Mouse (Mus musculus): ENCODE results near the gene Gpa33.

Gpa33 gene

DNA sequence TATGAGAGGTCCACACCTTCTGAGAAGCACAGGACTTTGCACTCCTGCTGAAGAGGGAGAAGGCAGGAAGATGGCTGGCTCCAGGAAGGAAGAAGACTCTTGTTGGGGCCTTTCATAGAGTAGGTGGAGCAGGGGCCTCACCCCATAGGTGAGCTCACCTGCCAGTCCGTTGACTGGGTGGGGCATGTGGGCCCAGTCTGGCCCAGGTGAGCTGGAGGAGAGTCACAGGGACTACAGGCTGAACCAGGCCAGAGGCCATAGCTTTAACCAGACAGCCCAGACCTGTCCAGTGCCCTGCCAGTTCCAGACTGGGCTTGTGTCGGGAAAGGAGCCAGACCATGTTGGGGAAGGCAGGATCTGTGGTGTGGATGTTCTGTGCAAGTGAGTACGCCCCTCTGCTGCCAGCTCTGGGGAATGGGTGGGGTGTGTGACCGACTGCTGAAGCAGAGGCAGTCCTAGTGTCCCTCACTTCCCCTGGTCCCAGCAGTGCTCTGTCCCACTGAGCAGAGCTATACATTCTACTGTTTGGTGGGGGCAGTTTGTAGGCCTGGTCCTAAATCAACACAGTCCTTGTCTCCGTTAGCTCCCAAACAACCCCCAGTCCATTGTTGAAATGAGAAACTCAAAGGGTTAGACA is at the start of gene Gpa33:
Gene Gpa33 (plus strand): TSS at position 15 of the 637 bp plus-strand sequence.
- no peak for DNase-seq (ENCODE audit: low spot score)

DNA sequence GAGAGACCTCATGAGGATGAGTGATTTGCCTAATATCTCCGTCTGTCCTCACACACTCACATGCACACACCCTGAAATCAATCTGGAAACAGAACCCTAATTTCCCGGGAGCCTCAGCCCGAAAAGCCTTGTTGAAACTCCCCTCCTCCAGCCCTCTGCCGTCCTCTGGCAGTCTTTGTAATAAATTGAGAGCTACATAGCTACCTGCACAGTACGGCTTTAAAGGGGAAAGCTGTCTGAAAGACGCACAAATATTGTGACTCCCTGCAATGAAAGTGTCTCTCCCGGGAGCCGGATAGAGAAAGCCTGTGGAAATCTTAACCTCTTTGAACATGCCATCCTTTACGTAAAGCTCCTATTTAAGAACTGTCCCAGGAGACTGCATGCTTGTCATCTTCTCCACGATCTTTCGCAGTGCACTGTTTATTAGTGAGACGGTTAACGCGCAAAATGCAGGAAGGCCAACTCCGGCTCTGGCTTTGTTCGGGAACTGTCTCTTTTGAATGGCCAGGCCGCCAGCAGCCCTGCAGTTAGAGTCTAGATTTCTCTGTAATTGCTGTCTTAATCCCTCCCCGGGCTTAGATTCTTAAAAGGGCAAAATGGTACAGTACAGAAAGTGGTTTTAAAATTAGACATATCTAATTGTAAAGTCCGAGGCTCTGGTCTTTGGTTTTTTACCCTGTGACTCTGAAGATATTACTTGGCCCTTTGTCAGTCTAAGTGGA is 41.4 kb upstream of the Gpa33 start:
- DNase-seq (ENCODE audit: low spot score): no peak

DNA sequence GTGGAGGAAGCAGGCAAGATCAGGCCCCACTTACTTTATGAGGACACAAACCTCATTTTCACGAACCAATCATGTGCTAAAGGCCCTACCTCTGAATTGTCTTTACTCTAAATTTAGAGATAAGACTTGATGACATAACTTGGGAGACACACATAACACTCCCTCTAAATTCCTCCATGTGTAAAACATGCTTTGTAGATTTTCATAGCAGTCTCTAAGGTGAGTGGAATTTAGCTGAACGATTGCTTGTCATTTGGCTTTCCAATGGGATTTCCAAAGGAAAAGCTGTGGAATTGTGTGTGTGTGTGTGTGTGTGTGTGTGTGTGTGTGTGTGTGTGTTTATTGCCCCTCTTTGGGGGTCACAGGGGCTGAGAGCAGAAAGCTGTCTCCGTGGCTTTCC is 40.7 kb upstream of the Gpa33 start:
- DNase-seq (ENCODE audit: low spot score): no peak

DNA sequence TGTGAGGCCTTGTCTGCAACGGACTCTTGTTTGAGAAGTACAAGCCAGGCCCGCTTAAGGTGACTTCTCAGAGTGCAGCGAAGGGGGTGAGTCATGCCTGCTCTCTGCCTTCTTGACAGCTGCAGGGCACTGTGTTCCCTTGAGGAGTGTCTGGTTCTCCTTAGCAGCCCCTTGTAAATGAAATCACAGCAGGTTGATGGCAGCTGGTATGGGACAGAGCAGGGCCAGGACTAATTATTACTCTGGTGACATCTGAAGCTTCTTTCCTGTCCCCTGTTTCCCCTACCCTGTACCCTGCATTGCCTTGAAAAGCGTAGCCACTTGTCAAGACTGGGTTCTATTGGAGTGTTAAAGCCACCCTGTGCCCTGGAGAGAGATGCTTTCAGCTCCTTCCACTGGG is 40.3 kb upstream of the Gpa33 start:
- peak; percentile 60 for DNase-seq (ENCODE audit: low spot score)

DNA sequence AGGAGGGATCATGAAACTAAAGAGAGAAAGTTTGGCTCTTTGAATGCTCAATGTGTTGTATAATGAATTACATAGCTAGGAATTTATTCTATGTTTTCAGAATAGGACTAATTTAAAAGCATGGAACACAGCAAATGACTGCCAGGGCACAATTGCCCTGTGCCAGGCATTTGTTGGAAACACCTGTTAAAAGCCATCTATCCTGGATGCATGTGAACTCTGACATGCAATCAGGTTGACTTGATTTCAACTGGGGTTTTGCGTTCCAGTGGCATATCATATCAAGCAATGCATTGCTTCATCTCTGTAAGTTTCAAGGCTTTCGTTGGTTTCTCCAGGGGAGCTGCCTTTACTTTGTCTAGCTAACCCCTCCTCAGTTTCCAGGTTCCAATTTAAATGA is 39.7 kb upstream of the Gpa33 start:
- DNase-seq (ENCODE audit: low spot score): no peak

DNA sequence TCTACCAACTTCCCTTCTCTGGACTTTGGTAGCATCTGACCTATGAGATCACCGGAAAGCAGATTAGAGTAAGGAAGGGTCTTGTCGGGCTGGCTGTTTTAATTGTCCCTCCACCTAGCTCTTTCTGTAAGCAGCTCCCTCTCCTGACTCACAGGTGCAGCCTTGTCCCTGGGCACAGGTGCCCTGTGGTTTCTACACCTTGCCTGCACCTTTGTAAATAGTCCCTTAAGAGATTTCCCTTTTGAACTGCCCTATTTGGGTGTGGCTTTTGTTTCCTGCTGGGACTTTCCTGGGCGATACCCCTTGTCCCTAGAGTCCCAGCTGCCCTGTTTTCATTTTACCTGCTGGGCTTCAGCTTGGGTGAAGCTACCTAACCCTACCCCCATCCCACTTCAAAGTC is 35.6 kb upstream of the Gpa33 start:
- no peak for DNase-seq (ENCODE audit: low spot score)

DNA sequence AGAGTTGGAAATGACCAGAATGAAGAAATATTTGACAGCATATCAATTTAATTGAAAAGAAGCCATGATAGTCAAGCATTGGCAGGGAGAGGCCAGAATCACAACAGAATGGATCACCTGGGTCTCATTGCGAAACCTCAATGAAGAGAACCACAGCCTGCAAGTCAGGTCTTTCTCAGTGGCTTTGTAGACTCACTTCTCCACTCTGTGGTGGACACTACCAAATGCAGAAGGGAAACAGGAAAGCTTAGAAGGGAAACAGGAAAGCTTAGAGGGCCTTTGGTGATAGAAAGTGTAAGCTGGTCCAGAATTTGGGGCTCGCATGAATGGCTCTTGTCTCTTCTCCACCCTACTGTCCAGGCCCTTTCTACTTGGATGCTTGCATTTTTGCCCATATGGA is 31.9 kb upstream of the Gpa33 start:
- DNase-seq (ENCODE audit: low spot score): no peak

DNA sequence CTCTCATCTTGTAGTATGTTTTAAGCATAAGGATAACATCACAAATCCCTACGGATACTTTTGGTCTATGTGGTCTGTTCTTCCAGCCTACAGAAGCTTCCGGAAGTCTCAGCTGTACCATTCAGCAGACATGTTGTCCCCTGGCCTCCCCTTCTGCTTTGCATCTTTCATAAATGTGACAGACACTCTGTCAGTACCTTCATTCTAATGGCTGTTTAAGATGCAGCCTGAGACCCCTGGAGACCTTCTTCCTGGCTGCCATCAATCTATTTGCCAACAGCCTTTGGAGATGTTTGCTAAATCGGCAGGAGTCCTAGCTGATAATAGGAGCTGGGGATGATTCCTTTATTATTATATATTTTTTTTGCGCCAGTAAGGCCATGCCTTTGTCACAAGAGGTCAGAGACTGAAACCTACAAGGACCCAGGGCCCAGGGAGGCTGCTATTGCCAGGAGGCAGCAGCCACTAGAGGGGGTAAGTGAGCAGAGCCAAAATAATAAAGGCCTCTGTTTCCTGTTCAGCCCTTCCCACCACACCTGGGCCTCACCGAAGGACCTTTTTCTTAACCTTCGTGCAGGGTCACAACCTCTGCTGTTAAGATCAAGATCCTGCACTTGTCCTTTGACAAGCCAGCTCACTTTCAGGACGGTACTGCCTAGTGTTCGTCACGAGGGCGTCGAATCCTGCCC is 27.0 kb upstream of the Gpa33 start:
- peak; percentile 67 for DNase-seq (ENCODE audit: low spot score)

DNA sequence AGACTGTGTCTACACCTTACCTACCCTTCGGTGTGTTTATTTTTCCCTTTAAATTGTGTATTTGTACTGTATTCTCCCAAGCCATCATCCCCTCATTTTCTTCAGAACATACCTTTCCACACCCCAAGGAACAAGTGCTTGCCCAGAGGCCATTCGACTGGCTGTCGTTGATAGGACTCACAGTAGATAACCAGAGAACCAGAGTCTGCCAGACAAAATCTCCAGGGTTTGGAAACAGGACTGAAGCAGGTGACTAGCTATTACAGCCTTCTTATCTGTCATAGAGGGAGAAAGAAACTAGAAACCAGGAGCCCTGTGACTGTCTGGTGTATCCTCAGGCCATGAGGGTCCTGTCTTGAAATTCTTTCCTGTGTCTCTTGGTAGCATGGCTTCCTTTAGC is 25.2 kb upstream of the Gpa33 start:
- DNase-seq (ENCODE audit: low spot score): no peak

DNA sequence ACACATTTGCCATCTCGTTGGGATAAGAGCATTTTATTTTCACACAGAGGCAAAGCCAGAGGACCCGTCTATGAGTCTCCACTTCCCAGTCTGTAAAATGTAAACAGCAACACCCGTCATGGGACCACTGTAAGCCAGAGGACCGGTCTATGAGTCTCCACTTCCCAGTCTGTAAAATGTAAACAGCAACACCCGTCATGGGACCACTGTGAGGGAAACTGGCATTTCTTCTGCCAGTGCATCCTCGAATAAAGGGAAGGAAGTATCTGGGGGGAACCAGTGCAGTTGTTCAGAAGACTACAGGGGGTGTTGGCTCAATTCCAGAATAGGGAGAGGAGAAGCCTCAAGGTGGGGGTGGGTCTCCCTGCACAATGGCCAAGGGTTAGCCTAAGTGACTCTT is 24.6 kb upstream of the Gpa33 start:
- no peak for DNase-seq (ENCODE audit: low spot score)

DNA sequence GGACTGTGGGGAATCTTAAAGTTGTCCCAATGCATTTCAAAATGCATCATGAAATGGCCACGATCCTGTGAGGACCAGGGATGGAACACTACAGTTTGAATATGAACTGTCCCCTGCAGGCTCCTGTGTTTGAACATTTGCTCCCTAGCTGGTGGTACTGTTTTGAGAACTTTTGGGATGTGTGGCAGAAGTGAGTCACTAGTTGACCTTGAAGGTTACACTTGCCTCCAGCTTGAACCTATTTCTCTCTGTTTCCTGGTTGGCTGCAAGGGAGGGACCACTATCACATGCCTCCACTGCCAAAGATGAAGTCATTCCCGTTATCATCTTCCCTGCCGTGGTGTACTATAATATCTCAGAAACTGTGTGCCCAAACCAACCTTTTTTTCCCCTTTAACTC is 15.1 kb upstream of the Gpa33 start:
- no peak for DNase-seq (ENCODE audit: low spot score)

DNA sequence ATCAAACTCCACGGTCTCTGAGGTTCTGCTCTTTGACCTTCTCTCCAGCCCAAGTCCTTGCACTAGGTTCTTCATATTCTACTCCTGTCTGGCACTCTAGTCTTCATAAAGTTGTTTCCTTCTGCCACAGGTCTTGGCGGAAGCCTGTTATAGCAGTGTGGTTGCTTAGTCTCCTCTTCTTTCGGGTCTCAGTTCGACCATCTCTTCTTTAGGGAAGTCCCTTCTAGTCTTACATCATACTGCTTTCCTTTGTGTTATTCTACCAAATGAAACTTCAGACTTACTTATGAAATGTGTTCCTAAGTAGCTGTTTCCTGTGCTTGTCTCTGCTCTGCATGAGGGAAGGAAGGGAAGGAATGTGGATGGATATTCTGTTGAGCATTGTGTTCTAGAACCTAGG is 14.3 kb upstream of the Gpa33 start:
- no peak for DNase-seq (ENCODE audit: low spot score)

DNA sequence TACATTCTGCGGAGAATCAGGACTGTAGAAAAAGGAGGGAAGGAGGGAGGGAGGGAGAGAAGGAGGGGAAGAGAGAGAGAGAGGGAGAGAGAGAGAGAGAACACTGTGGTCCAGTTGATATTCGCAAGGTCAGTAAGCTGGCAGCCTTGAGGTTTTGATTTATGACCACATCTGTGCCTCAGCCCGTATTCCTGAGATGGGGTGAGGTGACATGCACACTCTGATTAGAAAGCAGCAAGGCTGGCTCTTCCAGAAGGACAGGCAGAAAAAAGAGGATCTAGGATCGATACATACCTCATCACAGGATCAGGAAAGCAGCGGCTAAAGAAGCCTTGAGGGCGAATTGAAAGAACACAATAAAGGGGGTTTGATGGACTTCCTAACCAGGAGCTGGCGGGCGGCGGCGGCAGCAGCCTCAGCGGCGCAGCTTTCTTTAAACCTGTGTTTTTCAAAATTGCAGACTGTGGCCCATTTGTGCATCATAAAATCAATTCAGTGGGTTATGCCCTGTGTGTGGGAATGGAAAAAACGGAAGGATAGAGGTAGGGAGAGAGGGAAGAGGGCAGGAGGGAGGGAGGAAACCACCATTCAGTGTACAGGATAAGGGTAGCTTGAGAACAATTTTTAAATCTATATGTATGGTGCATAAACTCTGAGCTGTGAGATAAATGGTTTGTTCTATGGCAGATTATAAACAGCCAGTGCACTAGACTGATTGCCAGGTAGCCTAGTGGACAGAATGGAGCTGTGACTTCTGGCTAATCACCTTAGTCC is 12.0 kb upstream of the Gpa33 start:
- no peak for DNase-seq (ENCODE audit: low spot score)

DNA sequence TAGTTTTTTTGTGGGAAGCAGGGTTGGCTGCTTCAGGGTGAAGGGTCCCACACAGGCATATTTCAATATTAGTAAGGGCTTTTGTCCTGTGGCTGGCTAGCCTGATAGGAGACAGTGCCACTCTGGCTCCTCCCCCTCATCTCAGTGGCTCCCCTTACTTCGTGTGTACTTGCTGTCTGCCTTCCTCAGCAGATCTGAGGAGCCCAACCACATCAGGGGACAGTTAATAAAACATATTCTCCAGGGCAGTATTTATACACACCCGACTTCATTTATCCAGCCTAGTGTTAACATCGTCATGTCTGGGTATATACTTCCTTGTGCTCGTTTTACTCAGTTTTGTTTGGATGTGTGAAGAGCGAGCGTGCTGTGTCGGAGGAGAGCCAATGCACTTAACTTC is 7.9 kb upstream of the Gpa33 start:
- no peak for DNase-seq (ENCODE audit: low spot score)

DNA sequence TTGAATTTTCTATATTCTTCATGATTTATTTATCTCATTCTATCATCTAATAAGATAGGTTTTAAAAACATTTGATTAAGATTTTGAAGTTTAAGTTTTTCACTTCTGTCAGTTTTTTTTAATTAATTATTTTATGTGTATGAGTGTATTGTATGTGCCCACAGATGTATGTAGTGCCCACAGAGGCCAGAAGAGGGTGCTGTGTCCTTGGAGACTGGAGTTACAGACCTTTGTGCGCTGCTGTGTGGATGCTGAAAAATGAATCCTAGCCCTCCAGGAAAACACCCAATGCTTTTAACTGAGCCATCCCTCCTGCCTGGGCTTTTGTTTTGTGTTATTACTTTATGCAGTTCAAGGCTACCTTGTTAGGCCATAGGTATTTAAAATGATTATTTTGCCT is 7.0 kb upstream of the Gpa33 start:
- DNase-seq (ENCODE audit: low spot score): no peak

DNA sequence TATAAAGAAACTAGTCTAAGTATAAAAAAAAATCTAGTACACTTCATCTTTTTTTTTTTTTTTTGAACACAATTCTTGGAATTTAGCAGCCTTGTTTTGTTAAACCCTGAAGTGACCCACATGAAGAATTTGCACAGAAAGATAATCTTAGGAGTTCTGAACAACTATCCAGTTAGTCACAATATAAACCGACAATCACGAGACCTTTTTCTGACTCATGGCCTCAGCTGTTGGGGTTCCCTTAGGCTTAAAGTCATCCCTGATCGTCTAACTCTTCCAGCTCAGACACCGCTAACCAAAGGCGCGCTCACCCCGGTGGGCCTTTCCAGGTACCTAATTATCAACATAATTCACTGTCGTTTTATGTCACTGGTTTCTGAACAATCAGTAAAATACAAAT is 6.3 kb upstream of the Gpa33 start:
- no peak for DNase-seq (ENCODE audit: low spot score)

DNA sequence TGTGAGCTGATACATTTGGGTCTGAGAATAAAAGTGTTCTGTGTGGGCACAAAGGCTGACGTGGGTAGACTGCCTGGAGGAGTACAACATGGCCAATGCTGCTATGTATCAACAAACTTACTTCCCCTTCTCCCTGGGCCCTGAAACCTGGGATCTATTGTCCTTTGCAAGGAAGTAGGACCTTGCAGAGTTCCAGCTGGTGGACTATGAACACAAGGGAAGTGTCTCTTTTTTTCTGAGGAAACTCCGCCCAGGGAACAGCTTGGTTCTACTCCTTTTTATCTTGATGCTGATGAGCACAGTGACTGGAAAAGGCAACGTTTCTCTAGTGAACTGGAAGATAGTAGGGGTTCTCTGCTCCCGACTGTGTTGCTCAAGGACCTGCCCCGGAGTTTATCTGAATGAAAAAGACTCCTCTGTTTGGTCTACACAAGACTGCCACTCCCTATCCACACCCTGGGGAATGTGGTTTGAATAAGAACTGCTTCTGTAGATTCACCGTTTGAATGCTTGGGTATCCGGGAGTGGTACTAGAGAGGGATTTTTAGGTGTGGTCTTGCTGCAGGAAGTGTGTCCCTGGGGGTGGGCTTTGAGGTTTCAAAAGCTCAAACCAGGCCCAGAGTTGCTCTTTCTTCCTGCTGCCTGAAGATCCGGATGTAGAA is 5.0 kb upstream of the Gpa33 start:
- no peak for DNase-seq (ENCODE audit: low spot score)

DNA sequence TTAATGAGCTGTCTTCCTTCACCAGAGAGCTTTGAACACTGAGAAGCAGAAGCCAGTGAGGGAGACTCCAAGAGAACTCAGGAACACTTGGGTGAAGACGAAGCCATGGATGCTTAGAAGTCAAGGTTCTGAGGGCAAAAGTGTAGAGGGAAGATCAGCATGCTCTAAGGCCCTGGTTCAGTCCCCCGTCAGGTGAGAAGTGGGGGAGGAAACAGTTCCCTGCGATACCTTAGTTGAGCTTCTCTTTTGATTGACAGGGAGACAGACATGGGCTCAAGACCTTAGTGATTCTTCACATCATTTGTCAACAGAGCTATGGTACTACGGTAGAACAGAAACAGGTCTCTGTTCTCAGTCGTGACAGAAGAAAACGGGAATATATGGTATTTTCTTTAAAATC is 3.7 kb upstream of the Gpa33 start:
- no peak for DNase-seq (ENCODE audit: low spot score)

DNA sequence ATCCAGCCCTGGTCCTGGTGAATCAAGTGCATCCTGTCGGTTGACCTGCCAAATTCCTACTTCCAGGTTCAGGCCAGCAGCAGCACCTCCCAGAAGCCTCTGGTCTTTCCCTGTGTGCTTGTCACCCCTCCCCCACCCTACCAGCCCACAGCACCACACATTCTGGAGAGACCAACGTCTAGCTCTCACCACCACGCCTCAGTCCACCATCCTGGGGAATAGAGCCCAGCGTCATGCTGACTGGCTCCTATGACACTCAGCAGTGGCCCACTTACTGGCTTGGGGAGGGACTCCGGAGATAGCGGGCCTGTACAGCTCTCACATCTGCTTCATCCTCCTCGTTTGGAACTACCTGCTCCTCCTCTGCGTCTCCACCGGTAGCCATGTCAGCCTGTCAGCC is 3.2 kb upstream of the Gpa33 start:
- DNase-seq (ENCODE audit: low spot score): no peak

DNA sequence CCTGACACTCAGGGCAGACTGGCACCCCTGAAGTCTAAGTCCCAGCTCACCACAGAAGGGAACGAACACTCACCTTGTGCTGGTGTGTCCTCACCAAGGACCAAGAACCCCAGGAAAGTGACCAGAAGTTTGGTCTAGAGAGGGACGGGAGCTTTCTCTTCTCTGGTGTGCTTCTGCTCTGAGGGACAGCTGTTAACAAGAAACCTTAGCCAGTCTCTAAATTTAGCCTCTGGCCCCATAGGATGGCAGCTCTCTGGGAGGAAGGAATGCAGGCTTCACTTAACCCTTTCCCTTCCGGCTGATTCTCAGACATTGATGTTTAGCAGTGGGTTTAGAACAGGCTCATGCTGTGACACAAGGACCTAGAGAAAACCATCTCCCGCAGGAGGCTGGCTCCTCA is 2.3 kb upstream of the Gpa33 start, which contains the start of gene Dusp27:
Gene Dusp27 (minus strand): TSS at position 204 of the 400 bp plus-strand sequence.
- peak; percentile 77 for DNase-seq (ENCODE audit: low spot score)

DNA sequence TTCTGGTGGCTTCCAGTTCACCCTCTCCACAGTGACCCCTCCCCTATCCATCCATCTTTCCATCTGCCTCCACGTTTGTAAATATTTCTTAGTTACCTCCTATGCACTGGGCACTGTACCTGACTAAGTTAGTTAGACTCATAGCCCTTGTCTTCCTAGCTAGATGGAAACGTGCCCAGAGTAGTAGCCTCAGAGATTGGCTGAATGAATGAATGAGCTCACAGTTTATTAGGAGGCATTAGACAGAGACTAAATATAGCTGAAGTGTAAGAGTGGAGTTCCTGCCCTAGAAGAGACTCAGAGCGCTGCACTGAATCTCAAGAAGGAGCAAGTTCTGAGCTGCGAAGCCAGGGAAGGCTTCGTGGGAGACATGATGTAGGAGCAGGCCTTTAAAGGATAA is 1.5 kb upstream of the Gpa33 start:
- DNase-seq (ENCODE audit: low spot score): no peak

DNA sequence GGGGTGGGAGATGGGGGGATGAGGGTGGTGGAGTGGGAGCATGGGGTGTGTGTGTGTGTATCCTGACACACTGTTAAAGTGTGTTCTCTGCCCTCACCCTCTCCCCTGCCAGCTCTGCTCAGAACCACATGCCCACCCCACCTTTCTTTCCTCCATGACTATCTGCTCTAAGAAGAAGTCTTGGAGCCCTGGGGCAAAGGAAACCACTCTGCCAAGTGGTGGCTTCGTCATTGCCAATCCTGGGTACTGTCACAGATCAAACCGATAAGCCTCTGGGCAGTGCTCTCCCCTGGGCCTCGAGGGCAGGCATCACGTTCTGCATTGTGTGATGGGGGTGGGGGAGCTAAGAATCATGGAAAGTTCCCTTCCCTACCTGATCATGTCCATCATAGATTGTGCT is 2.3 kb downstream of the Gpa33 start:
- DNase-seq (ENCODE audit: low spot score): no peak

All from embryo, embryonic 10 days (tissue).